In genomic region chr10:80398174-80398535, GRCm38 (mm10) we compare ENCODE assay signal across 7 mouse cellular contexts. TPM values are rescaled to one million over a fixed set of nuclear protein-coding genes. Genes with fewer than 3 reads are reported as not detected.
DNase-seq lines count a peak whose midpoint lies in the region; ATAC-seq and TF ChIP-seq lines count a peak whose summit lies in the region.

No protein-coding gene starts in this region.

- H3K36me3 ChIP-seq in embryonic facial prominence, embryonic 12.5 days, result peaks cover 57% of the 10 kb centered on the region
- peaks cover 31% of the 10 kb centered on the region for H3K36me3 ChIP-seq in intestine, embryonic 16.5 days (ENCODE audit: control insufficient read depth, insufficient read depth, low read length)
- H3K36me3 ChIP-seq in neural tube, embryonic 15.5 days, result peaks cover 45% of the 10 kb centered on the region

- ATAC-seq in embryonic facial prominence, embryonic 12.5 days (ENCODE audit: insufficient number of reproducible peaks, insufficient read depth, low FRiP score, low TSS enrichment), result no peak
- ATAC-seq in intestine, embryonic 16.5 days, result no peak
- ATAC-seq in neural tube, embryonic 15.5 days (ENCODE audit: low FRiP score), result no peak

- no peak for TF ChIP-seq POLR2A in lung, adult 2 months (IDR thresholded peaks at IDR 0.05; ENCODE audit: borderline replicate concordance, extremely low read depth, low read depth, low read length)

- peaks cover 14% of the 10 kb centered on the region for H3K4me1 ChIP-seq in lung, adult 2 months (ENCODE audit: control insufficient read depth, insufficient read depth, low read length)
- peaks cover 21% of the 10 kb centered on the region for H3K4me1 ChIP-seq in embryonic facial prominence, embryonic 12.5 days
- peaks cover 21% of the 10 kb centered on the region for H3K4me1 ChIP-seq in intestine, embryonic 16.5 days (ENCODE audit: control insufficient read depth, insufficient read depth, low read length)
- peaks cover 30% of the 10 kb centered on the region for H3K4me1 ChIP-seq in neural tube, embryonic 15.5 days

- TF ChIP-seq CTCF in lung, adult 2 months (IDR thresholded peaks at IDR 0.05; ENCODE audit: insufficient read depth, low read length), result no peak

- DNase-seq in lung, adult 2 months, result no peak
- DNase-seq in lung, postnatal 10 days, result no peak
- no peak for DNase-seq in right cerebral cortex, postnatal 36 days (ENCODE audit: low spot score in 2 of 2)
- no peak for DNase-seq in ovary, postnatal 14 days (ENCODE audit: low spot score)

- H3K27ac ChIP-seq in embryonic facial prominence, embryonic 12.5 days, result peak overlapping the region; percentile 100
- H3K27ac ChIP-seq in intestine, embryonic 16.5 days (ENCODE audit: low read length), result peak overlapping the region; percentile 99
- peak overlapping the region; percentile 100 for H3K27ac ChIP-seq in neural tube, embryonic 15.5 days (replicated peaks)

- no peaks in the 10 kb centered on the region for H3K27me3 ChIP-seq in embryonic facial prominence, embryonic 12.5 days
- no peaks in the 10 kb centered on the region for H3K27me3 ChIP-seq in intestine, embryonic 16.5 days (replicated peaks; ENCODE audit: control insufficient read depth, insufficient read depth, low read length)
- H3K27me3 ChIP-seq in neural tube, embryonic 15.5 days (replicated peaks), result no peaks in the 10 kb centered on the region

- no peaks in the 10 kb centered on the region for H3K9me3 ChIP-seq in embryonic facial prominence, embryonic 12.5 days
- H3K9me3 ChIP-seq in intestine, embryonic 16.5 days (ENCODE audit: control insufficient read depth, low read length), result no peaks in the 10 kb centered on the region
- H3K9me3 ChIP-seq in neural tube, embryonic 15.5 days (replicated peaks), result no peaks in the 10 kb centered on the region

- 0% methylated on average over 1 of the region's 1 CpGs for WGBS in lung, adult 2 months
- WGBS in embryonic facial prominence, embryonic 12.5 days, result 0% methylated on average over 1 of the region's 1 CpGs
- WGBS in intestine, embryonic 16.5 days, result 0% methylated on average over 1 of the region's 1 CpGs
- WGBS in neural tube, embryonic 15.5 days, result 0% methylated on average over 1 of the region's 1 CpGs

- peak overlapping the region; percentile 53 for H3K4me3 ChIP-seq in lung, adult 2 months (replicated peaks; ENCODE audit: extremely low read depth, low read depth, low read length)
- peak overlapping the region; percentile 73 for H3K4me3 ChIP-seq in embryonic facial prominence, embryonic 12.5 days
- H3K4me3 ChIP-seq in intestine, embryonic 16.5 days (ENCODE audit: low read length), result peak overlapping the region; percentile 80
- peak overlapping the region; percentile 70 for H3K4me3 ChIP-seq in neural tube, embryonic 15.5 days (replicated peaks)

- H3K9ac ChIP-seq in embryonic facial prominence, embryonic 12.5 days, result peak overlapping the region; percentile 96
- peak overlapping the region; percentile 93 for H3K9ac ChIP-seq in intestine, embryonic 16.5 days (ENCODE audit: low read depth, low read length)
- peak overlapping the region; percentile 91 for H3K9ac ChIP-seq in neural tube, embryonic 15.5 days (replicated peaks)

- peak overlapping the region; percentile 89 for H3K4me2 ChIP-seq in embryonic facial prominence, embryonic 12.5 days (replicated peaks)
- peak overlapping the region; percentile 94 for H3K4me2 ChIP-seq in intestine, embryonic 16.5 days (ENCODE audit: low read depth, low read length)
- peak overlapping the region; percentile 71 for H3K4me2 ChIP-seq in neural tube, embryonic 15.5 days

RNA-seq across cellular contexts. Expression of gene Mbd3, which starts 1.2 kb away (rescaled TPM):
- 131 and 143 TPM in 2 replicates for polyA plus RNA-seq in lung, adult 2 months (2012; rRNA removed)
- 332 and 349 TPM in 2 replicates for polyA plus RNA-seq in embryonic facial prominence, embryonic 12.5 days (2016; fragmentation: Nextera tagmentation; extraction: Ambion mirVana)
- polyA plus RNA-seq in intestine, embryonic 16.5 days (2015; fragmentation: Nextera tagmentation; extraction: Ambion mirVana), result 133 and 144 TPM in 2 replicates
- 195 and 209 TPM in 2 replicates for polyA plus RNA-seq in neural tube, embryonic 15.5 days (2015; fragmentation: Nextera tagmentation; extraction: Ambion mirVana)

RNA-seq across cellular contexts. Expression of gene Uqcr11, which starts 8.5 kb away (rescaled TPM):
- polyA plus RNA-seq in lung, adult 2 months (2012; rRNA removed), result 1,202 and 1,263 TPM in 2 replicates
- polyA plus RNA-seq in embryonic facial prominence, embryonic 12.5 days (2016; fragmentation: Nextera tagmentation; extraction: Ambion mirVana), result 403 and 464 TPM in 2 replicates
- polyA plus RNA-seq in intestine, embryonic 16.5 days (2015; fragmentation: Nextera tagmentation; extraction: Ambion mirVana), result 1,179 and 1,252 TPM in 2 replicates
- 731 and 790 TPM in 2 replicates for polyA plus RNA-seq in neural tube, embryonic 15.5 days (2015; fragmentation: Nextera tagmentation; extraction: Ambion mirVana)

RNA-seq across cellular contexts. Expression of gene Mex3d, which starts 10.7 kb away (rescaled TPM):
- polyA plus RNA-seq in lung, adult 2 months (2012; rRNA removed), result 37.5 and 48.3 TPM in 2 replicates
- 13.1 and 14.9 TPM in 2 replicates for polyA plus RNA-seq in embryonic facial prominence, embryonic 12.5 days (2016; fragmentation: Nextera tagmentation; extraction: Ambion mirVana)
- 1.9 and 2.7 TPM in 2 replicates for polyA plus RNA-seq in intestine, embryonic 16.5 days (2015; fragmentation: Nextera tagmentation; extraction: Ambion mirVana)
- polyA plus RNA-seq in neural tube, embryonic 15.5 days (2015; fragmentation: Nextera tagmentation; extraction: Ambion mirVana), result 9.1 and 14.0 TPM in 2 replicates

RNA-seq across cellular contexts. Expression of gene Tcf3, which starts 35.3 kb away (rescaled TPM):
- polyA plus RNA-seq in lung, adult 2 months (2012; rRNA removed), result 94.7 and 98.6 TPM in 2 replicates
- polyA plus RNA-seq in embryonic facial prominence, embryonic 12.5 days (2016; fragmentation: Nextera tagmentation; extraction: Ambion mirVana), result 251 and 258 TPM in 2 replicates
- polyA plus RNA-seq in intestine, embryonic 16.5 days (2015; fragmentation: Nextera tagmentation; extraction: Ambion mirVana), result 62.7 and 62.9 TPM in 2 replicates
- 33.4 and 51.7 TPM in 2 replicates for polyA plus RNA-seq in neural tube, embryonic 15.5 days (2015; fragmentation: Nextera tagmentation; extraction: Ambion mirVana)

RNA-seq across cellular contexts. Expression of gene Plk5, which starts 41.9 kb away (rescaled TPM):
- 5.5 and 6.0 TPM in 2 replicates for polyA plus RNA-seq in lung, adult 2 months (2012; rRNA removed)
- 0.87 and 1.2 TPM in 2 replicates for polyA plus RNA-seq in embryonic facial prominence, embryonic 12.5 days (2016; fragmentation: Nextera tagmentation; extraction: Ambion mirVana)
- polyA plus RNA-seq in intestine, embryonic 16.5 days (2015; fragmentation: Nextera tagmentation; extraction: Ambion mirVana), result 0.39 and 0.64 TPM in 2 replicates
- polyA plus RNA-seq in neural tube, embryonic 15.5 days (2015; fragmentation: Nextera tagmentation; extraction: Ambion mirVana), result 3.9 and 6.1 TPM in 2 replicates
